Comparison of ENCODE assay signal across 19 mouse cellular contexts in genomic region chr5:147850194-147850593, GRCm38 (mm10). TPM values are rescaled to one million over a fixed set of nuclear protein-coding genes. Genes with fewer than 3 reads are reported as not detected.
DNase-seq lines count a peak whose midpoint lies in the region; ATAC-seq lines count a peak whose summit lies in the region.
"Had no signal": no experiment of that assay in that cellular context is flagged by ENCODE, and none has a peak within 500 bp of the region (broad histone marks: within the 10 kb centered on the region; RNA-seq: fewer than 3 reads in every experiment).

No protein-coding gene starts in this region.

- DNase-seq in kidney, adult 8-10 months: peak; percentile 20 to 28
- DNase-seq in heart, adult 9 months (ENCODE audit: low spot score in 2 of 2): peak; percentile 64 to 69
- DNase-seq in kidney, postnatal 36 days: peak; percentile 47 to 59
- no peak for DNase-seq in gastrocnemius, postnatal 4 days (ENCODE audit: low spot score in 2 of 2)
- DNase-seq in gastrocnemius, postnatal 25 days: no peak
- DNase-seq: adrenal gland, postnatal 25 days; cerebellum, adult 9-11 months; gastrocnemius, adult 2 months; layer of hippocampus, adult 9-11 months; liver, embryonic 13.5 days; lung, postnatal 10 days; right cerebral cortex, postnatal 4 days; thymus, adult 18-20 months had no signal

- 69% methylated on average over 7 of the region's 7 CpGs for WGBS in kidney, embryonic 15.5 days
- 18% methylated on average over 7 of the region's 7 CpGs for WGBS in heart, embryonic 16.5 days

- ATAC-seq in kidney, embryonic 15.5 days (replicated peaks; ENCODE audit: low FRiP score): no peak
- peak; percentile 52 for ATAC-seq in heart, embryonic 16.5 days (replicated peaks; ENCODE audit: extremely low read depth, insufficient read depth, low FRiP score)
- ATAC-seq: CD4-positive, CD25-positive, alpha-beta regulatory T cell, adult 4 months; forebrain, embryonic 15.5 days had no signal

- no peak overlapping the region for H3K9ac ChIP-seq in kidney, embryonic 15.5 days
- H3K9ac ChIP-seq in heart, embryonic 16.5 days (ENCODE audit: low read length): no peak overlapping the region
- H3K9ac ChIP-seq: forebrain, embryonic 15.5 days; hindbrain, embryonic 12.5 days; liver, embryonic 13.5 days had no signal

- H3K4me1 ChIP-seq in kidney, embryonic 15.5 days: peaks cover 3% of the 10 kb centered on the region; the same call in 1 of the 2 replicates
- H3K4me1 ChIP-seq in heart, embryonic 16.5 days (ENCODE audit: control insufficient read depth, insufficient read depth, low read length): peaks cover 22% of the 10 kb centered on the region
- H3K4me1 ChIP-seq: hindbrain, embryonic 12.5 days; limb, embryonic 10.5 days; liver, embryonic 13.5 days had no signal

- peaks cover 8% of the 10 kb centered on the region; the same call in 1 of the 2 replicates for H3K27me3 ChIP-seq in kidney, embryonic 15.5 days
- H3K27me3 ChIP-seq in heart, embryonic 16.5 days (ENCODE audit: control insufficient read depth, insufficient read depth, low read length): no peaks in the 10 kb centered on the region
- H3K27me3 ChIP-seq: forebrain, embryonic 15.5 days; hindbrain, embryonic 12.5 days; liver, embryonic 13.5 days had no signal

- no peaks in the 10 kb centered on the region for H3K36me3 ChIP-seq in kidney, embryonic 15.5 days
- H3K36me3 ChIP-seq in heart, embryonic 16.5 days (ENCODE audit: control insufficient read depth, insufficient read depth): no peaks in the 10 kb centered on the region
- H3K36me3 ChIP-seq: forebrain, embryonic 15.5 days; hindbrain, embryonic 12.5 days; limb, embryonic 10.5 days; liver, embryonic 13.5 days had no signal

- no peaks in the 10 kb centered on the region for H3K9me3 ChIP-seq in kidney, embryonic 15.5 days (replicated peaks)
- 0 out of 2 replicates have a peak, but pooled peaks cover 3% of the 10 kb centered on the region for H3K9me3 ChIP-seq in heart, embryonic 16.5 days (replicated peaks; ENCODE audit: control insufficient read depth, low read length)
- H3K9me3 ChIP-seq: forebrain, embryonic 15.5 days; hindbrain, embryonic 12.5 days; limb, embryonic 10.5 days; liver, embryonic 13.5 days had no signal

- H3K4me2 ChIP-seq in kidney, embryonic 15.5 days: no peak overlapping the region
- peak overlapping the region; percentile 20; the same call in 1 of the 2 replicates for H3K4me2 ChIP-seq in heart, embryonic 16.5 days (ENCODE audit: low read depth, low read length)
- H3K4me2 ChIP-seq: forebrain, embryonic 15.5 days; hindbrain, embryonic 12.5 days; liver, embryonic 13.5 days had no signal

- H3K27ac ChIP-seq in kidney, embryonic 15.5 days: no peak overlapping the region
- peak overlapping the region; percentile 41; the same call in 1 of the 2 replicates for H3K27ac ChIP-seq in heart, embryonic 16.5 days (ENCODE audit: low read length)
- H3K27ac ChIP-seq: forebrain, embryonic 15.5 days; gastrocnemius, adult 2 months; hindbrain, embryonic 12.5 days; limb, embryonic 10.5 days; liver, embryonic 13.5 days had no signal

- no peak overlapping the region for H3K4me3 ChIP-seq in kidney, embryonic 15.5 days (replicated peaks)
- H3K4me3 ChIP-seq in heart, embryonic 16.5 days (ENCODE audit: low read length): no peak overlapping the region
- H3K4me3 ChIP-seq: forebrain, embryonic 15.5 days; gastrocnemius, adult 2 months; hindbrain, embryonic 12.5 days; limb, embryonic 10.5 days; liver, embryonic 13.5 days had no signal

RNA-seq across cellular contexts. Expression of gene Pomp, which starts 10.1 kb away (rescaled TPM):
- 481 and 542 TPM in 2 replicates for polyA plus RNA-seq in kidney, embryonic 15.5 days (2015; fragmentation: Nextera tagmentation; extraction: Ambion mirVana)
- polyA plus RNA-seq in heart, embryonic 16.5 days (2015; fragmentation: Nextera tagmentation; extraction: Ambion mirVana): 269 and 312 TPM in 2 replicates
- total RNA-seq in gastrocnemius, postnatal 4 days (2021): 100 to 1,000 TPM; 128 to 151 TPM
- total RNA-seq in gastrocnemius, postnatal 25 days (2021): 100 to 1,000 TPM; 137 to 142 TPM

RNA-seq across cellular contexts. Expression of gene Slc46a3, which starts 44.4 kb away (rescaled TPM):
- polyA plus RNA-seq in kidney, embryonic 15.5 days (2015; fragmentation: Nextera tagmentation; extraction: Ambion mirVana): 2.3 and 2.5 TPM in 2 replicates
- 3.6 and 3.8 TPM in 2 replicates for polyA plus RNA-seq in heart, embryonic 16.5 days (2015; fragmentation: Nextera tagmentation; extraction: Ambion mirVana)
- total RNA-seq in gastrocnemius, postnatal 4 days (2021): 1 to 10 TPM; 3.4 to 4.3 TPM
- total RNA-seq in gastrocnemius, postnatal 25 days (2021): 10 to 100 TPM in 1 of 2 experiments, 1 to 10 TPM in 1; 9.5 to 11.7 TPM

Comparison
In these comparisons a context has a peak if more than half of its experiments do, and no peak if none do; other contexts are left out.
1. DNase-seq: peak in kidney, adult 8-10 months (2 of 2), heart, adult 9 months (2 of 2) and kidney, postnatal 36 days (2 of 2); none in gastrocnemius, postnatal 4 days (0 of 2) and gastrocnemius, postnatal 25 days (single experiment).